Mouse (Mus musculus): ENCODE measurements around the gene Pank1.

The Pank1 gene

GRCm38 (mm10) chr19:34879624-34880023 is 369 bp upstream of the Pank1 start:
- DNase-seq (ENCODE audit: low read depth, low spot score), result no peak

DNA sequence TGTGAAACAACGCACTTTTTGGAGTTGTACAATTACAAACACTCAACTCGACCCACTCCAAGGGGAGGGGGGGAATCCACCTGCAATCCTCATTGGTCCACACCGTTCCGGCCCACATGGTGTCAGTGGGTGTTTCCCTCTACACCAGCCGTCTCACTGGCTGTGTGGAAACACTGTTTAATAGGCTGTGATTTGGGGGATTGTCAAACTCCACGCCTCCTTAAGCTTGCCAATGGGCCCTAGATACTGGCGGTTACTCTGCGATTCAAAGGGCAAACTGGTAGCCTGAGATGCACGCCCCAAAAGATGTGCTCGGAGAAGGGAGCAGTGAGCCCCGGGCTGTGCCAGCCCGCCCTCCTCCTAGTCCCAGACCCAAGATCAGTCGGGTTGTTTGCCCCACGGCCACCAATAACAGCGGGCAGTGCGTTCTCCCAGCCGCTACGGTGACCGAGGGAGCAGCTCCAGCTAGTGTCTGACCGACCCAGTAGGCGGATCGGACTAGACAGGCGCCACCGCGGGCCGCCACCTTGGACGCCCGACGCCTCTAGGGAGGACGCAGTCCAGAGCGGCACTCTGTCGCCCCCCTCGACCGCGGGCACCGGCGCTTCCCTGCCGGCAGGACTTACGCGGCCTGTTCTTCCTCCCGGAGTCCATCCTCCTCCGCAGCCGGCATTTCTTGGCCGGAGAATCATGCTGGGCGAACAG is 1.2 kb downstream of the Pank1 start:
- peak; percentile 63 for DNase-seq (ENCODE audit: low read depth, low spot score)

GRCm38 (mm10) chr19:34876676-34877075 is 2.6 kb downstream of the Pank1 start:
- no peak for DNase-seq (ENCODE audit: low read depth, low spot score)

DNA sequence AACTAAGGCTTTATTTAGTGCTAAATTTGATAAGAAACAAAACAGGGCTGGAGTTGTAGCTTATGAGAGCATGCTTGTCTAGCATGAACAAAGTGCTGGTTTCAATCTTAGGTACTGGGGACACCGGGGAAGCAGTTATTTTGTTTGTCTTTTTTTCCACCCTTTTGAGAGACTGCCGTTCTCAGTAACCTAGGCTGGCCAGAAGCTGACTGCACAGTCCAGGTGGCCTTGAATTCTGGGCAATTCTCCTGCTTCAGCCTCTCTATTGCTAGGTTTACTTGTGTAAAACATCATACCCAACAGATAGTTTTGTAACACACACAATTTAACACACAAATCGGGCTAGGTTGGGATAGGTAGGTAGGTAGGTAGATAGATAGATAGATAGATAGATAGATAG is 9.9 kb downstream of the Pank1 start:
- no peak for DNase-seq (ENCODE audit: low read depth, low spot score)

DNA sequence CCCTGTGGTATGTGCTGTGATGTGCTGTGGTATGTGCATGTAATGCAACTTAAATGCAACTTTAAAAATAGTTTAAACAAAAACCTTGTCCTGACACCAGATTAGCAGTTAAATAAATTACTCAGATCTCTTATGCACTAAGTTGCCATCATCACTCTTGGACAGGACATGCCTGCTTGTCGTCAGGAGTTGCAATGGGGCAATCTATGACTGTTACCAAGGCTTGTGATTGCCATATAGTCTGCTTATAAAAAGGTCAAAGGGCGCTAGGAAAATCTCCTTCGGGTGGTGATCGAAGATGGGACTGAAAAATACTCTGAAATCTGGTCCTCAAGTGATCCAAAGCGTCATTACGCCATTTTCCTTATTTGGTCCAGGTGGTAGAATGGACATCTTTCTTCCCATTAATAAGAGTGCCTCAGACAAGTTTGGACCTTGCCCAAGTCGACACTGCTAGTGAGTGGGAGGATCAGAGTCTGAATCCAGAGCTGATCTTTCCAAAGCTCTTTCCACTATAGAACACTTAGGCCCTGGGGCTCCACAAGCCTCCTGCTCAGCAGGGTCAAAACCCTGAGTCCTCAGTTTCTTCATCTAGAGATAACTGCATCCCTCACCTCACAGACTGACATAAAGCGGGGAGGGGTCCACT is 11.0 kb downstream of the Pank1 start:
- no peak for DNase-seq (ENCODE audit: low read depth, low spot score)

GRCm38 (mm10) chr19:34863737-34864136 is 15.5 kb downstream of the Pank1 start:
- no peak for DNase-seq (ENCODE audit: low read depth, low spot score)

DNA sequence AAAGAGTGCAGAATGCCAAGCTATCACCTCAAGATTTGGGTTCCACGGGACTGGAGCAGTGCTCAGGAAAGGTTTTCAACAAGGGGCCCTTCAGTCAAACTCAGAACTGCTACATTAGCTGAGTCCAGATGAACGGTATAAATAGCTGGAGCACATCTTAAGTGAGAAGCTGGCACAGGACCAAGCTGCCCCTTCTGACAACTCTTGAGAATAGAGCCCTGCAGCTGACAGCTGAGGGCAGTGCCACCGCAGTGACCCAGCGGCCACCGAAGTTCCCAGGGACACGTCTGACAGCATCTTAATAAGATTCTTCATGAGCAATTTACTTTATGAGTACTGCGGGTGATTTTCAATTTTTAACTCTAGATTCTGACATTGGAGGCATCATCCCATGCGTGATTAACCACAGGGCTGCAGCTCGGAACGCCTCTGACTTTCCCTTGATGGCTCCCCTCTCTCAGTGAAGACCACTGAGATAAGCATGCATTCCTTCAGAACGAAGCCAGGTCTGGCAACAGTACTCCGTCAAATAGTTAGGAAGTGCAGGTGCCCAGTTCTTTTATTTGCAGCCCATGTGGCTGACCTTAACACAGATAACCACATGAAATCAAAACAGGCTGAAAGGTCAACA is 23.1 kb downstream of the Pank1 start:
- no peak for DNase-seq (ENCODE audit: low read depth, low spot score)

- no peak for DNase-seq (ENCODE audit: low read depth, low spot score)
These were observed 28.1 kb downstream of the Pank1 start for GRCm38 (mm10) chr19:34851161-34851560.

- DNase-seq (ENCODE audit: low read depth, low spot score), result no peak
These were observed 29.8 kb downstream of the Pank1 start for GRCm38 (mm10) chr19:34849426-34849825.

DNA sequence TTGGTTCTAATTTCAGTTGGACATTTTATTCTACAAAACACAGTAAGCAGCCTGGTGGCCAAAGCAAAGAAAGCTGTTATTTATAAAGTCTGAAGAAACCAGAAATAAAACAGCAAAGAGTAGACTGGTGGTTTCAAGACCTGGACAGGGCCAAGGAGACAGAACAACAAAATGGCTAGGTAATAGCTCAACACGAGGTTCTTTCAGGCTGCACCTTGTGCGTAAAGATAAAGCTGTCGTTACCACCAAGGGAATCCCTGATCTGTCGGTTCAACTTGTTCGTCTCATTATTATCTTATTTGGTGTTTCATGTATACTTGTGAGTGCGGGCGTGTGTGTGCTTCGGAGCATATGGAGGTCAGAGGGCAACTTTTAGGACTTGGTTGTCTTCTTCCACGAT is 31.1 kb downstream of the Pank1 start:
- DNase-seq (ENCODE audit: low read depth, low spot score), result no peak

DNA sequence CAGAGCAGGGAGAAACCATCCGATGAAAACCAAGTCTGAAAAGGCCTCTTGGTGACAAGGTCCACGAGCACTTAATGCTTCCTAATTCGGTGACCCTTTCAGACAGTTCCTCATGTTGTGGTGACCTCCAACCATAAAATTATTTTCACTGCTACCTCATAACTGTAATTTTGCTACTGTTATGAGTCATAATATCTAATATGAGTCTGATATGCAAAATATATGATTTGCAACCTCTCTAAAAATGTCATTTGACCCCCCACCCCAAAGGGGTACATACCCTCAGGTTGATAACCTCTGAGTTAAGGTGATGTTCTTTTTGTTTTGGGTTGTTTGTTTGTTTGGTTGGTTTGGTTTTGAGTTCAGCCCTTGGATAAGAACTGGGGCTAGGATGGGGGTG is 32.2 kb downstream of the Pank1 start:
- DNase-seq (ENCODE audit: low read depth, low spot score), result no peak

DNA sequence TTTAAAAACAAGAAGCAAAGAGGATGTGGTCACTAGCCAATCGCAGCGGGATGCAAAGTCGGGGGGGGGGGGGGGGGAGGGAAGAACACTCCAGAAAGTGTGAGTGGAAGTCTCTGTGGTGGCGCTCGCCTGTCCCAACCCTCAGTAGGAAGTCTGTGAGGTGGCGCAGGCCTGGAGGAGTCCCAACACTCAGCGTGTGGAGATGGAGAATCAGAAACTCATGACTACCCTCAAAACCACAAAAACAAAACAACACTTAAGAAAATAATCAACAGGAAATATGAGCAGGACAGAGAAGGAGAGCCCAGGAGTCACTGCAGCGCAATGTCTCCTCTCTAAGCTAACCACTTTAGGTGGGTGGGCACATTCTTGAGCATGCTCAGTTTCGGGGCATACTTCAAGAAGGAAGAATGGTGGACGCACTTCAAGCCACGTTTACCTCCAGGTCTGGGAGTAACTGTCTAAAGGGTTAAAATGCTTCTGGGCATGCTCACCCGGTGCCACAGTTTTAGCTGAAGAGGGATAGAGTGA is 32.7 kb downstream of the Pank1 start:
- DNase-seq (ENCODE audit: low read depth, low spot score), result no peak

DNA sequence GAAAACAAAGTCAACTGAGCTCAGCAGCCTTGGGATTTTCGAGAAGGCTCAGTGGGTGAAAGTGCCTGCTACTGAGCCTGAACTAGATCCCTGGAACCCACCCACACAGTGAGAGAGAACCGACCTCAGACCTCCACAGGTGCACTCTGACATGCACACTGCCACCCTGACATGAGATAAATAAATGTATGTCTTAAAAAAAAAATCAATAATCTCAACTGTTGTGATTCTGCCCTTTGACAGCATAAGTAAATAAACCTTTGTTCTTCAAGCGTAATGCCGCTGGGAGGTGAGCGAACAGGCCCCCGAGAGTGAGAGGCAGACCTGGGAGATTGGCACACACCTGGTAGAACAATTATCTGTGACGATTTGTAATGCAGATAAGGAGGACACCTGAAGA is 33.2 kb downstream of the Pank1 start:
- no peak for DNase-seq (ENCODE audit: low read depth, low spot score)

DNA sequence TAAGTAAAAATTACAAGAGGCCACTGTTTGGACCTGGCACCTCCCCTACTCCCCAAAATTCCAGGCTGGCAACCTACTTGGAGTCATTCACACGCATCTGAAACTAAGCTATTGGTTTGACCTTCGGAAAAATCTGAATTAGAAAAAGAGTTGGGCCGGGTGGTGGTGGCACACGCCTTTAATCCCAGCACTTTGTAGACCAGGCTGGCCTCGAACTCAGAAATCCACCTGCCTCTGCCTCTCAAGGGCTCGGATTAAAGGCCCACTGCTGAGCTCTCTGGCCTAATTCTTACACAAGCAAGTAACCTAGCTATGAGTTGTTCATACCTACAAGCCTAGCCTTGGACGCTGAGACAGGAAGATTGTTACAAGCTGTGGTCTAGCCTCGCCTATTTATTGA is 33.9 kb downstream of the Pank1 start:
- no peak for DNase-seq (ENCODE audit: low read depth, low spot score)

GRCm38 (mm10) chr19:34844760-34845159 is 34.5 kb downstream of the Pank1 start:
- no peak for DNase-seq (ENCODE audit: low read depth, low spot score)

- DNase-seq (ENCODE audit: low read depth, low spot score), result no peak
These were observed 35.2 kb downstream of the Pank1 start for GRCm38 (mm10) chr19:34844047-34844446.

- DNase-seq (ENCODE audit: low read depth, low spot score), result no peak
These were observed 37.3 kb downstream of the Pank1 start for GRCm38 (mm10) chr19:34841719-34842506.

DNA sequence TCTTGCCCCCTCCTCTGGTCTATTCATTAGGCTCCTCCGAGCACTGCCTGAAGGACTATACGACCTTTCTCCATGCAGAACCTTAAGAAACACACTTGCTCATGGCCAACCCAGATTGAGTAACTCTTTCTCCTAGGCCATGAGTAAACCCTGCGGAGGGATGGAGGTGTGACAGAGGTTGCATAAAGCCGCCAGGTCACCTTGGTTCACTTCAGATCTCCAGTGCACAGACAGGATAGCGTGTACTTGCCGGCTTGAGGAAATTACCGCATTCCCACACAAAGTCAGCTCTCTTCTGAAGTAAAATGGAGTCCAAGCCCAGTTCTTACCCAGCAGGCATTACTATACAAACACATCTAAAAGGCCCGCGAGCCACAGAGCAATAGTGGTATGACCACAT is 40.6 kb downstream of the Pank1 start:
- DNase-seq (ENCODE audit: low read depth, low spot score), result no peak

DNA sequence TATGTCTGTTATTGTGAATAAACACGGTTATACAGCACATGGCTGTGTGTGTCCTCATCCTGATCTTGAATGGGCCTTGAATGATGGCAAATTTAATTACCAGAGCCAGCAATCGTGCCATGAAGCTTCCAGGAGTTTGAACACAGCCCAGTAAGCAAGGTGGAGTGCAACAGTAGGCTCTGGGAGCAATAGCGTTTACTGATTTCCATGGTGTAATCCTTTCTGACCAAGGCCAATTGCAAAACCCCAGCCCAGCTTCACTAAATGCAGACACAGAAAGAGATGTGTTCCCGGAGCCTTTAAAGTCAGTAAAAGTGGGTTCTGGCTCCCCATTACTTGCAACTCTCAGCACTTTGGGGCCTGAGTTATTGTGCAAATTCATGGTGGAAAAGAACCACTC is 47.6 kb downstream of the Pank1 start:
- no peak for DNase-seq (ENCODE audit: low read depth, low spot score)

DNA sequence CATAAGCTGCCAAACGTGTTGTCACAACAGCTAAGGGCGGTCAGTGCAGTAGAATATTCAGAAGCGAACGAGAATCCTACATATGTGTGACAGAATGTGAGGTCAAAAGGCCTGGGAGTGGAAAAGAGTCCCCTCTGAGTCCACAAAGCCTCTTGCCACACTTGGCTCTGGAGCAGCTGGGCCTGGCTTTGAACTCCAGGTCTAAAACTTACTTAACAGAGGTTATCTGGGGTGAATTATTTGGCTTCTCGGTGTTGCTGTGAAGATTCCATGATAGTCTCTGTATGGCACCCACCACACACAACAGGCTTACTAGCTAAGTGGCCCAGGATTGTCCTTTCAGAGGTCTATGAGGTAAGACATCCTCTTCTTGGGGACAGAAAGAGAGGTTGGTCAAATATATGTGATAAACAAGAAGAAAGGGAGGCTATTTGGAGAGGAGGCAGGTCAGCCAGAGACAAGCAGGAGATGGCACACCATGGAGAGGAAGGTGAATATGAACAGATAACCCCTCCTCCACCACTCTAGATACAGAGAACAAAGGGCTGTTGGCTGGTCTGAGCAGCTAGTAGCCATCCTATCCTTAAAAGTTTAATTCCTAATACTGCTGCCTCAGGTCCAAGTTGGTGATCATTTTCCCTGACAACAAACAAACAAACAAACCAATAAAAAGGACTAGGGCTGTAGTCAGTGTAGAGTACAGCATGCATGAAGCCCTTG is 51.2 kb downstream of the Pank1 start:
- DNase-seq (ENCODE audit: low read depth, low spot score), result no peak

GRCm38 (mm10) chr19:34827444-34827843 is 51.8 kb downstream of the Pank1 start:
- DNase-seq (ENCODE audit: low read depth, low spot score), result no peak

Measured in retina, postnatal 7 days (tissue).